In genomic region chr19:57210924-57211323, GRCm38 (mm10) we compare ENCODE assay signal across 17 mouse cellular contexts.
DNase-seq lines count a peak whose midpoint lies in the region; TF ChIP-seq lines count a peak whose summit lies in the region.
"Had no signal": no experiment of that assay in that cellular context is flagged by ENCODE, and none has a peak within 500 bp of the region (broad histone marks: within the 10 kb centered on the region; RNA-seq: fewer than 3 reads in every experiment).

No protein-coding gene starts in this region.

- peaks cover 51% of the 10 kb centered on the region for H3K4me1 ChIP-seq in cerebellum, adult 2 months (ENCODE audit: control insufficient read depth, insufficient read depth, low read length)
- H3K4me1 ChIP-seq: embryonic facial prominence, embryonic 15.5 days; intestine, embryonic 15.5 days had no signal

- intact Hi-C loops in gastrocnemius, adult 2 months (cut with DNase I) = no loop called here

- no peak for TF ChIP-seq CTCF in cerebellum, adult 2 months (IDR thresholded peaks at IDR 0.05; ENCODE audit: borderline replicate concordance, insufficient read depth, low read depth, low read length)
- TF ChIP-seq CTCF in gastrocnemius, adult 2 months (IDR thresholded peaks at IDR 0.05) = no peak
- no peak for TF ChIP-seq CTCF in layer of hippocampus, adult 2 months (conservative IDR thresholded peaks at IDR 0.05)

- H3K27me3 ChIP-seq in cerebellum, adult 2 months (ENCODE audit: control insufficient read depth, insufficient read depth, low read length) = no peaks in the 10 kb centered on the region
- H3K27me3 ChIP-seq: embryonic facial prominence, embryonic 15.5 days; intestine, embryonic 15.5 days; liver, embryonic 13.5 days; midbrain, embryonic 13.5 days had no signal

- H3K4me3 ChIP-seq in cerebellum, adult 2 months (replicated peaks; ENCODE audit: insufficient read depth, low read depth, low read length) = no peak overlapping the region
- no peak overlapping the region for H3K4me3 ChIP-seq in gastrocnemius, adult 2 months
- no peak overlapping the region for H3K4me3 ChIP-seq in layer of hippocampus, adult 2 months
- H3K4me3 ChIP-seq: embryonic facial prominence, embryonic 15.5 days; hindbrain, embryonic 10.5 days; intestine, embryonic 15.5 days; liver, embryonic 13.5 days; megakaryocyte, embryonic 14.5 days; midbrain, embryonic 13.5 days had no signal

- no peak for TF ChIP-seq POLR2A in cerebellum, adult 2 months (IDR thresholded peaks at IDR 0.05; ENCODE audit: borderline replicate concordance, insufficient read depth, low read length)

- 12% methylated on average over 2 of the region's 2 CpGs for WGBS in cerebellum, adult 2 months

- peak in 1 of 2 experiments; percentile 61 for DNase-seq in cerebellum, adult 2 months
- no peak for DNase-seq in cerebellum, postnatal 10 days
- no peak for DNase-seq in gastrocnemius, adult 2 months
- no peak for DNase-seq in gastrocnemius, postnatal 10 days
- DNase-seq in layer of hippocampus, adult 2 months (ENCODE audit: low spot score in 2 of 2) = no peak
- no peak for DNase-seq in layer of hippocampus, adult 18-20 months (ENCODE audit: low spot score in 2 of 2)
- peak; percentile 49 for DNase-seq in brain, adult 2 months (ENCODE audit: low read depth, low spot score)
- DNase-seq: kidney, adult 8-10 months; liver, embryonic 13.5 days; thymus, adult 2 months; thymus, postnatal 4 days had no signal

- H3K27ac ChIP-seq in cerebellum, adult 2 months (ENCODE audit: insufficient read depth, low read length) = peak overlapping the region; percentile 92
- peak overlapping the region; percentile 67 for H3K27ac ChIP-seq in gastrocnemius, adult 2 months
- peak overlapping the region; percentile 74; the same call in 1 of the 2 replicates for H3K27ac ChIP-seq in layer of hippocampus, adult 2 months
- H3K27ac ChIP-seq: embryonic facial prominence, embryonic 15.5 days; intestine, embryonic 15.5 days; liver, embryonic 13.5 days; midbrain, embryonic 13.5 days; stomach, postnatal 0 days had no signal
